ENCODE assay signal across 14 mouse cellular contexts in the genomic region with DNA sequence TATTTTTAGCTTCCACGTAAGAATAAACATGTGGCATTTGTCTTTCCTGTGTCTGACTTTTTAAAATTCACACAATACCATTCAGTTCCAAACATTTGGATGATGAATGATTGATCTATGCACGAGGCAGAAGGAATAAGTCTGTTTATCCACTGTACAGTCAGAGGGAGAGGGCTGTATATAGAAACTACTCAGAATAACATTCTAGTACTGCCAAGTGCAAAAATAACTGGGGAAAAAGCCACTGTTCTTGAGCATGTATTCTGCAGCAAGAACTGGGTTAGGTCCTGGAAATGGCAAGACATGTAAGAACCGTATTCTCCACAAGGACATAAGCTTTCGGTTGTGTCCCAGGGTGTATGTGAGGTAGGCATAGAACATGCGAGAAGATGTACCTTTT.
"Had no signal": no experiment of that assay in that cellular context is flagged by ENCODE, and none has a peak within 500 bp of the region (broad histone marks: within the 10 kb centered on the region; RNA-seq: fewer than 3 reads in every experiment).

No protein-coding gene starts in this region.

- H3K9ac ChIP-seq: kidney, embryonic 15.5 days; liver, embryonic 15.5 days; midbrain, embryonic 13.5 days; neural tube, embryonic 15.5 days; stomach, embryonic 15.5 days had no signal

- ATAC-seq: intestine, embryonic 16.5 days; midbrain, embryonic 13.5 days had no signal

- H3K9me3 ChIP-seq: kidney, embryonic 15.5 days; limb, embryonic 10.5 days; liver, embryonic 15.5 days; midbrain, embryonic 13.5 days; neural tube, embryonic 15.5 days; stomach, embryonic 15.5 days had no signal

- H3K27ac ChIP-seq: kidney, embryonic 15.5 days; limb, embryonic 10.5 days; liver, embryonic 15.5 days; midbrain, embryonic 13.5 days; neural tube, embryonic 15.5 days; stomach, embryonic 15.5 days had no signal

- H3K27me3 ChIP-seq: kidney, embryonic 15.5 days; liver, embryonic 15.5 days; midbrain, embryonic 13.5 days; neural tube, embryonic 15.5 days; stomach, embryonic 15.5 days had no signal

- H3K4me2 ChIP-seq: kidney, embryonic 15.5 days; liver, embryonic 11.5 days; liver, embryonic 15.5 days; midbrain, embryonic 13.5 days; neural tube, embryonic 15.5 days; stomach, embryonic 15.5 days had no signal

- DNase-seq: kidney, adult 2 months; kidney, postnatal 14 days; layer of hippocampus, postnatal 36 days; lung, postnatal 10 days; thymus, postnatal 4 days had no signal

- H3K36me3 ChIP-seq: kidney, embryonic 15.5 days; limb, embryonic 10.5 days; liver, embryonic 15.5 days; midbrain, embryonic 13.5 days; neural tube, embryonic 15.5 days; stomach, embryonic 15.5 days had no signal

- H3K4me3 ChIP-seq: kidney, embryonic 15.5 days; limb, embryonic 10.5 days; liver, embryonic 15.5 days; midbrain, embryonic 13.5 days; myocyte; neural tube, embryonic 15.5 days; stomach, embryonic 15.5 days had no signal

- H3K4me1 ChIP-seq: kidney, embryonic 15.5 days; limb, embryonic 10.5 days; liver, embryonic 15.5 days; midbrain, embryonic 13.5 days; neural tube, embryonic 15.5 days; stomach, embryonic 15.5 days had no signal
